Mouse (Mus musculus) adipocyte (in vitro differentiated cells): ENCODE results near the gene Fam24a.

Source experiments
- DNase-seq: peaks from one replicate; pipeline ENCODE4 v3.0.0-alpha.2; 2016; ENCODE audit warnings: low spot score

Fam24a gene

DNA sequence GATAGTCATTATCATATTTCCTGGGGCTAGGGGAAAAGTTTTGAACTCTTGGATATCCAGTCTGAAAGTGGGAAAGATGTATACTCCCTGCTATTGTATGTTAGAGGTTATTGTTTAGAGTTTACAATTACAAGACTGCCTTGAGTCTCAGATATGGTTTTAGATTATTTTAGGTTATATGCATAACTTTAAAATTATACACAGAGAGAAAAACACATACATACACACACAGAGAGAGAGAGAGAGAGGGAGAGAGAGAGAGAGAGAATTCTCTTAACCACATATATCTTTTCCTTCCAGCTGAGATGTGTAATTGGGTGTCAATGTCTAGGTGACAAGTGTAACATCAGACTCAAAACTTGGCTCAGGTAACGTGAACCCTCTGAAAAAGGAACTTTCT is at the start of gene Fam24a:
Fam24a (plus strand) TSS at position 301 of the 400 bp plus-strand sequence.
- no peak for DNase-seq

DNA sequence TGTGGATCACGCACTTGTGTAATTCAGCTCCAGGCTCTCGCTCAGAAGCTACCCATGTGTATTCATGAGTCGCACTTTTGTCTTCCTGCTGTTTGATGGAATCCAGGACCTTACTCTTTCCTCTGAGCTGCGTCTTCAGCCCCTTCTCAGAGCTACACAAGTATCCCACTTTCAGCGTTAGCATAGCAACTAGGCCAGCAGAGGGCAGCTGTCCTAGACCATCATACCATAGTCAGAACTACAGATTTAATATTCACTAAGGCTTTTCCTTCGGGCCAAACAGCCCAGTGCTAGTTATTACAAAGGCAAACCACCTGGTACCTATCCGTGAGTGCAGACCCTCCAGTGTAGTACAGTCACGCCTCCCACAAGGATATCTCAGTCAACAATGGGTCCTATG is 36.5 kb upstream of the Fam24a start:
- no peak for DNase-seq

DNA sequence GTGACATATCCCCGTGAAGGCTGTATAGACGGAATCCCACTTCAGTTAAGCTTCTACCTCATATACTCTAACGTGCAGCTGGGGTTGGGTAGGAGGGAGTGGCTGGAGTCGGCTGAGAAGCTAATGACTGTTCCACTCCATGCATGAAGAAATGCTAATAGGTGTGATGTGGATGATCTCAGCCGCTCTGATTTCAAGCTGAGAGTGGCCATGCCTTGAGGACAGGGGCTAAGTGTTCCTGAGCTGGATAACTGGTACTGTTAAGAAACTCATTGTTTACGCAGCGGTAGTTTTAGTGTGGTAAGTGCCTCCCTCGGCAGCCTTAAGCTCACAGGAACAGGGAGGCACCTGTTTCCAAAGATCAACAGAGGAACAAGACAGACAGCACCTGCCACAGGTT is 30.3 kb upstream of the Fam24a start:
- no peak for DNase-seq

DNA sequence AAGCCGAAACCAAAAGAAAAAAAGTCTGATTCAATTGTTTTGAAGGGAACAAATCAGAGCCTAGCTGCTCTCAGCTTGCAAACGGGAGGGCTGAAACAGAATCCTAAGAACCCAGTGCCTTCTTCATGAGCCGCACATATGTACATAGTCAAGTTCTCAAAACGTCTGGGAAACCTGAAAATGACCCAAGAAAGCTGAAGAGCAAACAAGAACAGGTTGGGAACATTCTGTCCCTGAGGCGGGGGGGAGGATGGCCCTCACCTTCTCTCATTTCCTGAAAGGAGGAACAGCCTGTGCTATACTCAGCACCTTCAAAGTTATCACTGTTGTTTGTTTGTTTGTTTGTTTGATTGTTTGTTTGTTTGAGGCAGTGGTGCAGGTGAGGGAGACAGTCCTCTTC is 26.9 kb upstream of the Fam24a start:
- DNase-seq: no peak

DNA sequence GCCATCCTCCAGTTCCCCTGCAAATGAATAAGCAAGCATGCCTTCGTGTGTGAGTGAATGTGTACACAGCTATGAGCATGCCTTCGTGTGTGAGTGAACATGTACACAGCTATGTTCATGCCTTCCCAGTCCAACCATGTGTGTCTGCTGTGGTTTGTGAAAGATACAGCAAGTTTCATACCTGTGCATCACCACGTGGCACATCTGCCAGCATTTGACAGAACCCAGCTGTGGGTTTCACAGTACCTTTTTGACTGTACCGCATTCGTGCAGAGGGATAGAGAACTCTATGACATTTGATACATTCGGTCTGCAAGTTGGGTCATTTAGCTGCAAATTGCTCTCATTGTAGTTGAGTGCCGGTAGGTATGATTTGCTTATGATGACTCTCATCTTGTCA is 19.2 kb upstream of the Fam24a start:
- DNase-seq: no peak

DNA sequence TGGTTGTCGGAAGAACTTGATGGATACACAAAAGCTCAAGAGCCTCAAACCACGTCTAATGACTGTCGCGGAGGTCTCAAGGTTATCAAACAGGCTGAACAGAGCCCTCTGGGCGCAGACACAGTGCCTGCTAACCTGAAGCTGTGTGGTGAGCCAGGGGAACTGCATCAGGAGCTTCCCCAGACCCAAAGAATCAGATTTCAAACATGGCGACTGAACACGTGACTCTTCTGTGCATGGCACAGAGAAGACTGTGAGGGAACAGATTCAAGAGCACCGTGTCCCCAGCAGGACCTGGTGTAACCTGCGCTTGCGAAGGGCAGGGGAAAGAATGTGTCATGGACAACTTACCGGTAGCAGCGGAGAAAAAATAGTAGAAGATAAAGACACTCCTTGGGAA is 16.1 kb upstream of the Fam24a start:
- no peak for DNase-seq

DNA sequence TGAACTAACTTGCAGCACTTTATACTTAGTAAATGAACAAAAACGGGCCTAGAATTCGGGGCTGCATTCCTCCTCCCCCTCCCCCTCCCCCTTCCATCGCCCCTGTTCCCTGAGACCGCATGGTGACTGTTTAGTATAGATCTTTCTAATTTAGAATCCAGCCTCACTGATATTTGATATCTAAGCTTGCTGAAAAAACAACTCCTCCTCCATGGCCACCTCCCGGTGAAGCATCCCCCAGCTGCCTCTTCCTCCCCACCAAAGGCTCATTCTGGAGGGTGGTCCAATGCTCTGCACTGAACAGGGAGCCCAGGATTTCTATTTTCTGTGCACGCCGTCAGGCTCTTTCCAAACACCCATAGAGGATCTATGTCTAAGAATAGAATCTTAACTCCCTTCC is 15.3 kb upstream of the Fam24a start:
- no peak for DNase-seq

DNA sequence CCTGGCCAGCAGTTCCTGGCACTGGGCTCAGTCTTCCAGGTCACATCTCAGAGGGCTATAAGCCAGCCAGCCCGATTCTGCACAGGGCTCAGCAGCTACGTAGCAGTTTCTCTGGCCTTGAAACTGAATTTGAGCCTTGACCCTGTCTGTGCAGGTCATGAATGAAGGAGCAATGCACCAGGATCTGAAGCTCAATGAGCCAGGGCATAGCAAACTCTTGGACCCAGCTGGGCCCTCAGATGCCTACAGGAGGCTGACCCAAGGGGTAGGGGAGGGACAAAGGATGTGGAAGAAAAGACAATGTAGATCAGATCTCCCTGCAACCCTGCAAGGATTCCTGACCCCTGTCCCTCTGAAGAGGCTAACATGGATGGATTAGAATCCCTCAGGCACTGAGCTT is 11.5 kb upstream of the Fam24a start, which contains the start of gene Cuzd1:
Cuzd1 (minus strand) TSS at position 101 of the 400 bp plus-strand sequence.
- no peak for DNase-seq

DNA sequence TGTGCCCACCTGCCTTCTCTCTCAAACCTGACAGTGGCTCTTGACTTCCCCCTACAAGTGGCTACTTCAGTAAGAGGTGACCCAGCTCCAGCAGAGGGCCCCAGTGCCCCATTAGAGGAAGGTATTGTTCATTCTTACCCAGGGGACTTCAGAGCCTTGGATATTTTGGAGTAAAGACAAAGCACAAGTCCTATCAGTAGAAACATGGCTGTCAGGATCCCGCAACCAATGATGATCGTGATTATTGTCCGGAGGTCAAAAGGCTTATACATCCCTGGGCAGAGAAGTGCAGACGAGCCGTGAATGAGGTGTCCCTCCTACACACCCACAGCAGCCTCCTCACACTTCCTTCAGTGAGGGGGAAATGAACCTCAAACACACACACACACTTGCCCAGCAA is 6.6 kb upstream of the Fam24a start:
- DNase-seq: no peak

DNA sequence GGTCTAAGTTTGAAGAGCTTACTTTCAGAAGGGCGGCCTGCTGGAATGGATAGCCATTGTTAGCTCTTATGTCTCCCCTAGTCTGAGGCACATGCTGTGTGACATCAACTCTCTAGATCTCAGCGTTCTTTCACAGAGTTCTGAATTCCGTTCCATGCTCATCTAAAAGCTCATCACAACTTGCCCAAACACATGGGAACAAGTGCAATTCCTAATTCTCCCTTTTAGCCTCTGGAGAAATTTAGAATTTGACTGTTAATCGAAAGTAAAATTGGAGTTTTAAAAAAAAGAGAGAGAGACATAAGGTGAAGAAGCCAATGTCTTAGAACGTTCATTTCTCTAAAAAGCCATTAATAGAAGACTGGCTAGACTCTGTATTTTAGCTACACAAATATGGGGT is 4.2 kb upstream of the Fam24a start, which contains the start of gene Fam24b:
Fam24b (minus strand) TSS at position 101 of the 400 bp plus-strand sequence.
- no peak for DNase-seq

DNA sequence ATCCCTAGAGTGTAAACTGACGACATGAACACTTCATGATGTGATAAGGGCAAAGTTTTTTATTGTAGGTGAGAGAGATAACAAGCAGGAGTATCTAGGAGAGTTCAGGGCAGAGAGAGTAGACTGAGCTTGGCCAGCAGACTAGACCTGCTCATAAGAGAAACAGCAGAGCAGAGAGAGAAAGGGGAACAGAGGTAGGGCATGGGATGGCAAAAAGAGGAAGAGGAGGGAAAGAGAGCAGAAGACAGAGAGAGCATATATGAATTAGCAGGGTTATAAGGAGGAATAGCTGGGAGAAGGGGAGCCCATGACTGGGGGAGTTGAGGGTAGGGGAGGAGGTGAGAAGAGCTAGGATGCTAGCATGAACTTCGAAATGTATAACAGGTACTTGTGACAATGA is 2.0 kb upstream of the Fam24a start:
- DNase-seq: no peak

DNA sequence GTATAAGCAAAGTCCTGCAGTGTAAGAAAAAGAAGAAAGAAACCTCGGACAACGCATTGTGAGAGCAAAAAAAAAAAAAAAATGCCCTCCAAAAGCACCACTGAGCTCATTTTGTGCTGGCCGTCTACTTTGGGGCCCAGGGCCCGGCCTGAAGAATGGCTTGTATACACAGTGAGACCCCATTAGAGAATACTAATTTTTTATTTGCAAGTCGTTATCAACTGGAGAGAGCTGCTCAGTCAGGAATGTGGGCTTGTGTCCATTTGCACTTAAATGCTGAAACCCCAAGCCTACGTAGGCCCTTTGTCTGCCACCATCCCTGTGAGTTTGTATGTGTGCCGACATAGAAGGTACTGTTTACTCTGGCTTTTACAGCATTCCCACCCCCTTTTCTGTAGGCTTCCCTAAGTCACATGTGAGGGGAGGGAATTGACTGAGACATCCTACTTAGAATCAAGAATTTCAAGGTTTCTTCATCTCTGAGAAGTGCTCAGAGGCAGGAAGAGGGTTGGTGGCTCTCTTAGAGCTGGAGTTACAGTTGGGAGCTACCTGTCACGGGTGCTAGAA is 3.9 kb downstream of the Fam24a start:
- DNase-seq: no peak

DNA sequence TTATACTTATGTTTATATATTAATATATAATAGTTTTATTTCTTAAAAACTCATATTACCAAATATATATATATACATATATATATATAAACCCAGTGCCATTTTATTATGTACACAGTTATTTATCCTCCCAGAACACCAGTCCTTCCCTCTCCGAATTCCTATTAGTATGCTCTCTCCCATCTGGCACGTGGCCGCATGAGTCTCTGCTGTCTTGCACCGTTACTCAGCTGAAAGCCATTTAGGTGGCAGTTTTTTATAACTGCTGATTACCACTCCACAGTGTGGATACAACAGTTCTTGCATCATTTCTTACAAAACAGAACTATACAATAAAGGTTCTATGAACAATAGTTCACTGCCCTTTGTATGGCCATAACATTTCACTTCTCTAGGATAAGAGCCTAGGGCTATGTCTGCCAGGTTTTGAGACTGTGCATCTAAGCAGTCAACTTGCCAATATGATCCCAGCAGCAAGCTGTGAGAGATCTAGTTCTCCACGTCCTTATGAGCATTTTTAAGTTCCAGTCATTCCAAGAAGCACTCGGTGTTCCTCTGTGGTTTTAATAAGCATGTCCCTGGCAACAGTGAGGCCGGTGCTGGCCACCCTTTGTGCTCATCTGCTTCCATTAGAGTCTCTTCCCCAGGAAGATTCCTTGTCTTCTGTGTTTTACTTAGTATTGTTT is 12.3 kb downstream of the Fam24a start:
- DNase-seq: peak; percentile 21

DNA sequence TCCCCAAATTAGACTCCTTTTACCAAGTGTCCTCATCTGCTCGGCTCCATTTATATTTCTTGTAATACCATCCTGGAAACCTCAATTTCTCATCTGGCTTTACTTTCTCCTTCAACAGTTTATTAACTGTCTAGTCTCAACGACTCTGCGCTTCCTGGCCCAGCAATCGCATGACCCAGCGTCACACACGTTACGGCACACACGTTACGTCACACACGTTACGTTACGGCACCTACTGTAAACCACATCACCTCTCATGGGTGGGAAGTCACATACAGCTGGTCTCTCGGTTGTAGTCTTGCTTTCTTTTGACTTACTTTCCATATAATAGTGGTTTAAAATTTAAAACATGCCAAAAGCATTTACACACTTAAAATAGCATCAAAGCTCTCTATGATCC is 22.4 kb downstream of the Fam24a start:
- no peak for DNase-seq

DNA sequence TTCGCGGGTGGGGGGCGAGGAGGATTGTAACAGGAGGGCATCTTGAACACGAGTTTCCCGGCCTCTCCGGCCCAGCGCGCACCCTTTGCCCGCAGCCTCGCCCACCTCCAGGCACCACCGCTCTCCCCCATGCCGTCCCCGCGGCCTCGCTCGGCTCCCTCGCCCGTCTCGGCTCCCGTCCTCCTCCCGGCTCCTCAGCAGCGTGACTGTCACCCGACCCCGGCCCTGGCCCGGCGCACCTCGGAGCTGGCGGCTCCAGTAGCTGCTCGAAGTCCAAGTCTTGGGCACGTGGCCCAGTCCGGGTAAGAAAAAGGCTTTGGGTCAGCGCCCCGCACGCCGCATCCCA is 28.6 kb downstream of the Fam24a start:
- no peak for DNase-seq

DNA sequence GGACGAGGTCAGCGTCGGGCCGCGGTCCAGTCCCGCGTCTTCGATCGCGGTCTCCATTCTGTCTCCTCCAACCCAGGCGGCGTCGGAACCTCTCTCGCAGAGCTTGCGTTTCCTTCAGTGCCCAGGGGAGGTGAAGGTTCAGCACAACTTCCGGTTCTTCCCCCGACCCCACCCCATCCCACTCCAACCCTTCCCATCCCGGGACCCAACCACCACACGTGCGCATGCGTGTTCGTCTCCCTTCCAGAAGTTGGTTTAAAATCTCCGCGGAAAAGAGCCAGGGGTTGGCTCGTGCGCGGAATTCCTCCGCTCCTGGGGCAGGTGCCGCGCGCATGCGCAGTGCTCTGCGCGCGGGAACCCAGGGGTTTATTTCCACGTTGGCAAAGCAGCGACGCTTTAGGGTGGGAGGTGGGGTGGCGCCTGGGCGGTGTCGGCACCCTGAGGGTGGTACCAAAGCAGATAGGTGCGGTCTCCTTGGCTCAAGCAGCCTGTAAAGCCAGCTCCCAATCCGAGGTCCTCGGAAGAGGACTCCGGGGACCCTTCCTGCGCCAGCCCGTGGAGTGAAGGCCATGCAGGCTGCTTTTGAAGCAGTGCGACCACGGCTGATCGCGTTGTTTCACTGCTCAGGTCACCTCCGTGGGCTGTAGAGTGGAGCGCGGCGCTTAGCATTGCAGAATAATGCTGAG is 29.1 kb downstream of the Fam24a start, which contains the start of gene 2310057M21Rik:
2310057M21Rik (minus strand) TSS at position 145 of the 686 bp plus-strand sequence.
- peak; percentile 98 for DNase-seq

DNA sequence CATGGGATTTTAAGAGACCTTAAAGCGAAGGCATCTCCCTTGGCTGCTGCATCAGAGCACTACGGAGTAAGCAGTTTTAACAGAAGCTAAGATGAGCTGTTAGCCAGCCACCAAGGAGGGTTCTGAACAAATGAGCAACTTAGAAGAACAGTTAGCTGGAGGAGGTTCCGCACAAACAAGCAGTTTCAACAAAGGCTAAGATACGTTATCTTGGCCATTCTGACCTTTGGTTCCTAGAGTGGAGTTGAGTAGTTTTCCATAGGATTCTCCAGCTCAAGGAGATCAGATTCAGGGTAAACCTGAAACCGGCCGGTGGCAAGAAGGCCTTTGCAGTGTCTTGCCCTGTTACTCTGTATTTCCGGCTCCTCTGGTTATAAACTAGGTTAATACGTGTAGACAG is 30.5 kb downstream of the Fam24a start:
- DNase-seq: no peak

DNA sequence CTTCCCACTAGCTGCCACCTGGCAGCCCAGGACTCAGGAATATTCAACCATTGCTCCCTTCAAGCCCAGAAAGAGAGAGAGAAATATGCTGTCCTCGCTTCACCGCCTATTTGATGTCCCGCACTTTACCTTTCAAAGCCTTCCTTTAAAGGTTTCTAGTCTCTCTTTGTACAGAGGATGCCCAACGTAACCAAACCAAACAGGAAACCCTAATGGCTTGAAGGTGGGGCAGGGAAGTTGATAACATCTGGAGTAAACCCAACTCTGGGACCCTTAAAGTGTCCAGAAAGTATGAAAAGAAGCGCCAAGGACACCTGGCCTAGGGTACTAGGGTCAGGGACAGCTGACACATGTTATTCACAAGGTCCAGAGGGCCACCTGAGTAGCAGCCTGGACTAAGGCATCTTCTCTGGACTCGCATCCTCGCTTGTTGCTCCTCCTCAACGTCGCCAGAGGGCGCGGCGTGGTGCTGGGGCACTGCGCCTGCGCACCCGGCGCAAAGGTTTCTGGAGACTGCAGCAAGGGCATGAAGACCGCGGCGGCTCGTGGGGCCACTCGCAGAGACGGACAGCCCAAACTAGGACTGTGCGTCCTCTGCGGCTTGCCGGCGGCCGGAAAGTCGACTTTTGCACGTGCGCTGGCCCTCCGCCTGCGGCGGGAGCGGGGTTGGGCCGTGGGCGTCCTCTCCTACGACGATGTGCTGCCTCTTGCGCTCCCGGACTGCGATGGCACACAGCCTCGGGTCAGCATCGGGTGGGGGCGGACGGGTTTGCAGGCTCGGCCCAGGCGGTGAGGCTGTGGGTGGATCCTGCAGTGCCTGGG is 37.2 kb downstream of the Fam24a start, which contains the start of gene Pstk:
Pstk (plus strand) TSS at position 494 of the 822 bp plus-strand sequence.
- peak; percentile 85 for DNase-seq

DNA sequence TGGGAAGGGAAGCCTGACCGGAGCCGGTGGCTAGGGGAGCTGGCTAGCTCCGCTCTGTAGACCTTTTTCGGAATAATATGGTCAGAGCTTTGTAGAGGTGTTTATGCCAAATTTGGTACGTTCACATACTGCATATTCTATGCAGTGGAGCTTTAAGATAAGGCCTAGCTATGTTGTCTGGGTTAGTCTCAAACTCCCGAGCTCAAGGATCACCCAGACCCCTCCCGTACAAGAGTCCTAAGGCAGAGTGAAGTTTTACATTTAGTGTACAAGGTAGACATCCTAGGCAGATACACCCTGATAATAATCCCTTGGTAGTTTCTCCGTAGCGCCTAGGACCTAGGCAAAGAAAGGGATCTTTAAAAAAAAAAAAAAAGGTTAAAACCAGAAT is 37.8 kb downstream of the Fam24a start:
- DNase-seq: no peak

DNA sequence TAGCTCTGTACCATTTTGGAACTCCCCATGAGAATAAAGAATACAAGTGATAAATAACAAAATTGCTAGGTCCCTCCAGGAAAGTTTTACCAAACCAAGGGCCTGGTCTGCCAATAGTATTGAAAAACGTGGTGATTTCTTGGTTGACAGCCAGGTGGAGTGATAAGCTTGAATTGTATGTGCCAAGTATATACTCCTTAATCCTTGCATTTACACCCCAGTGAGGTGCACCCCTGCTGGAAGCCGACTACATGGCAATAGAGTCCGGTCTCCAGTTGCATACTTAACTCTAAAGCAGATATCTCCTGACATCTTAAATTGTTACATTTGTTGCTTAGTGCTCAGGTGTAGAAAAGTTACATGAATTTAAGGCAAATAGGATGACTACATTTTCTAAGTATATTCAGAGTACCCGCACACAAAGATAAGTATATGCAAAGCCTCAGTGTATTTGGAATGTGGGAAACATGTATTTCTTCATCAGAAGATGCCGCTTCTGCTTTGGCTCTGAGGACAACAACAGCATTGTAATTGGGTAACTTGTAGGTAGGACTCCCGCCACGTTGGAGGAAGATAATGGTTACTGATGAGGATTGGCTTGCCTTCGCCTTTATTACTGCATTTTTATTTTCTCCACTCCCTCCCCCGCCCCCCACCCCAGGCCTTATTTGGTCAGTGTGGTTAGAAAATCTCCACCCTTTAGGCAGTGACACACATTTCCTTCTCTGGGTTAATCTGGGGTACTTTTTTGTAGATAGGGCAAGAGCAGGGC is 38.4 kb downstream of the Fam24a start:
- peak; percentile 21 for DNase-seq
